Mouse (Mus musculus) MEL (cell line): ENCODE data around the gene Htt. TPM values are rescaled to one million over a fixed set of nuclear protein-coding genes. Genes with fewer than 3 reads are reported as not detected.

Source experiments
- DNase-seq: peaks from one replicate; pipeline ENCODE4 v3.0.0; 2011; ENCODE audit warnings: low read depth, low spot score
- H3K27ac ChIP-seq: 2 replicates; pipeline ENCODE4 v1.5.1; 2012; ENCODE audit warnings: low read depth, mild to moderate bottlenecking, control low read depth, low read length, moderate library complexity; ENCODE audit not compliant: control insufficient read depth
- H3K27me3 ChIP-seq, 2 experiments: fragments of 150-350 bp in 1 of 2; sonication (generic) in 1 of 2; 2 replicates each; pipeline ENCODE4 v1.6.1; 2012; ENCODE audit warnings: low read length in 2 of 2, mild to moderate bottlenecking in 2 of 2, improper control_type of control experiment in 1 of 2, moderate library complexity in 1 of 2; ENCODE audit not compliant: insufficient read depth in 2 of 2, control insufficient read depth in 1 of 2
- H3K36me3 ChIP-seq, 2 experiments: 2 replicates each; pipeline ENCODE4 v1.6.1; 2012 to 2014; ENCODE audit warnings: low read length in 2 of 2, improper control_type of control experiment in 1 of 2, inconsistent platforms in 1 of 2, mild to moderate bottlenecking in 1 of 2; ENCODE audit not compliant: insufficient read depth in 2 of 2, control insufficient read depth in 1 of 2
- H3K4me1 ChIP-seq, 2 experiments: fragments of 150-350 bp in 1 of 2; sonication (generic) in 1 of 2; 2 replicates each; pipeline ENCODE4 v1.6.1; 2012; ENCODE audit warnings: low read length in 2 of 2, improper control_type of control experiment in 1 of 2, mild to moderate bottlenecking in 1 of 2; ENCODE audit not compliant: insufficient read depth in 2 of 2, control insufficient read depth in 1 of 2
- H3K4me3 ChIP-seq, 2 experiments: fragments of 150-350 bp in 1 of 2; sonication (generic) in 1 of 2; 2 replicates each; pipeline ENCODE4 v1.5.1; 2012; ENCODE audit warnings: low read depth in 2 of 2, low read length in 2 of 2, mild to moderate bottlenecking in 2 of 2, moderate library complexity in 2 of 2, control low read depth in 1 of 2, improper control_type of control experiment in 1 of 2; ENCODE audit not compliant: control insufficient read depth in 1 of 2, insufficient read depth in 1 of 2
- H3K79me2 ChIP-seq: 2 replicates; pipeline ENCODE4 v1.6.1; 2012; ENCODE audit warnings: mild to moderate bottlenecking, low read length, moderate library complexity; ENCODE audit not compliant: control insufficient read depth, poor library complexity, insufficient read depth
- H3K9ac ChIP-seq: 2 replicates; pipeline ENCODE4 v1.6.1; 2012; ENCODE audit warnings: low read depth, mild to moderate bottlenecking, control low read depth, low read length, moderate library complexity; ENCODE audit not compliant: control insufficient read depth, poor library complexity, severe bottlenecking
- H3K9me3 ChIP-seq: fragments of 150-350 bp; sonication (generic); replicated peaks from 2 replicates; pipeline ENCODE4 v1.6.1; 2012; ENCODE audit warnings: mild to moderate bottlenecking, low read length, improper control_type of control experiment, moderate library complexity; ENCODE audit not compliant: insufficient read depth
- CHD1 ChIP-seq: IDR thresholded peaks from 2 replicates; pipeline ENCODE4 v1.6.1; 2012; ENCODE audit warnings: low read depth, mild to moderate bottlenecking, inconsistent platforms, low read length, improper control_type of control experiment
- CTCF ChIP-seq, 3 experiments: IDR thresholded peaks in 2 of 3; conservative IDR thresholded peaks in 1 of 3; 2 replicates each; pipeline ENCODE4 v1.5.1; 2011 to 2012; ENCODE audit warnings: low read length in 3 of 3, low read depth in 2 of 3, mild to moderate bottlenecking in 2 of 3, improper control_type of control experiment in 1 of 3, inconsistent platforms in 1 of 3, mixed read lengths in 1 of 3, moderate library complexity in 1 of 3; ENCODE audit not compliant: control insufficient read depth in 1 of 3, insufficient read depth in 1 of 3, poor library complexity in 1 of 3, severe bottlenecking in 1 of 3
- E2F4 ChIP-seq: IDR thresholded peaks from 2 replicates; pipeline ENCODE4 v1.6.1; 2011; ENCODE audit warnings: low read depth, low read length, improper control_type of control experiment, borderline replicate concordance
- ELF1 ChIP-seq: IDR thresholded peaks from 2 replicates; pipeline ENCODE4 v1.6.1; 2014; ENCODE audit warnings: low read depth, mild to moderate bottlenecking, inconsistent platforms, low read length, improper control_type of control experiment, moderate library complexity
- EP300 ChIP-seq, 2 experiments: IDR thresholded peaks; 2 replicates each; pipeline ENCODE4 v1.6.1; 2011; ENCODE audit warnings: improper control_type of control experiment in 2 of 2, low read length in 2 of 2, low read depth in 1 of 2, mild to moderate bottlenecking in 1 of 2
- ETS1 ChIP-seq: IDR thresholded peaks from 2 replicates; pipeline ENCODE4 v1.6.1; 2012; ENCODE audit warnings: low read depth, mild to moderate bottlenecking, inconsistent platforms, low read length, improper control_type of control experiment, moderate library complexity
- GATA1 ChIP-seq: IDR thresholded peaks from 2 replicates; pipeline ENCODE4 v1.6.1; 2011; ENCODE audit warnings: low read depth, low read length, improper control_type of control experiment
- JUND ChIP-seq: IDR thresholded peaks from 2 replicates; pipeline ENCODE4 v1.6.1; 2011; ENCODE audit warnings: low read depth, mild to moderate bottlenecking, improper control_type of control experiment, low read length
- KAT2A ChIP-seq: conservative IDR thresholded peaks from 2 replicates; pipeline ENCODE4 v1.6.1; 2012; ENCODE audit warnings: low read depth, low read length, improper control_type of control experiment, inconsistent platforms
- MAX ChIP-seq: IDR thresholded peaks from 2 replicates; pipeline ENCODE4 v1.6.1; 2011; ENCODE audit warnings: low read length, improper control_type of control experiment
- MAZ ChIP-seq: IDR thresholded peaks from 2 replicates; pipeline ENCODE4 v1.6.1; 2012; ENCODE audit warnings: low read depth, mild to moderate bottlenecking, inconsistent platforms, low read length, improper control_type of control experiment
- MXI1 ChIP-seq: IDR thresholded peaks from 2 replicates; pipeline ENCODE4 v1.6.1; 2011; ENCODE audit warnings: mild to moderate bottlenecking, low read depth, low read length, improper control_type of control experiment
- MYB ChIP-seq: IDR thresholded peaks from 2 replicates; pipeline ENCODE4 v1.6.1; 2011; ENCODE audit warnings: mild to moderate bottlenecking, low read depth, low read length, improper control_type of control experiment
- MYC ChIP-seq: IDR thresholded peaks from 2 replicates; pipeline ENCODE4 v1.6.1; 2011; ENCODE audit warnings: low read depth, mild to moderate bottlenecking, low read length, improper control_type of control experiment, moderate library complexity
- NRF1 ChIP-seq: IDR thresholded peaks from 2 replicates; pipeline ENCODE4 v1.6.1; 2014; ENCODE audit warnings: low read depth, mild to moderate bottlenecking, inconsistent platforms, low read length, improper control_type of control experiment, moderate library complexity; ENCODE audit not compliant: poor library complexity, insufficient read depth, severe bottlenecking
- POLR2A ChIP-seq, 2 experiments: IDR thresholded peaks; 2 replicates each; pipeline ENCODE4 v1.6.1; 2011 to 2012; ENCODE audit warnings: low read length in 2 of 2, mild to moderate bottlenecking in 2 of 2, control low read depth in 1 of 2, improper control_type of control experiment in 1 of 2, low read depth in 1 of 2, moderate library complexity in 1 of 2; ENCODE audit not compliant: control insufficient read depth in 1 of 2, insufficient read depth in 1 of 2, poor library complexity in 1 of 2
- POLR2AphosphoS2 ChIP-seq: IDR thresholded peaks from 2 replicates; pipeline ENCODE4 v1.6.1; 2011; ENCODE audit warnings: low read length, improper control_type of control experiment
- POLR2AphosphoS5 ChIP-seq: IDR thresholded peaks from 2 replicates; pipeline ENCODE4 v1.6.1; 2012; ENCODE audit warnings: low read depth, borderline replicate concordance, mild to moderate bottlenecking, inconsistent platforms, low read length, moderate library complexity, mixed read lengths
- RCOR1 ChIP-seq: IDR thresholded peaks from 2 replicates; pipeline ENCODE4 v1.6.1; 2012; ENCODE audit warnings: low read depth, mild to moderate bottlenecking, inconsistent platforms, low read length, improper control_type of control experiment
- SIN3A ChIP-seq: IDR thresholded peaks from 2 replicates; pipeline ENCODE4 v1.6.1; 2012; ENCODE audit warnings: low read length, improper control_type of control experiment, inconsistent platforms
- TAL1 ChIP-seq: IDR thresholded peaks from 2 replicates; pipeline ENCODE4 v1.6.1; 2012; ENCODE audit warnings: mild to moderate bottlenecking, inconsistent platforms, low read length, moderate library complexity, mixed read lengths
- TBP ChIP-seq: IDR thresholded peaks from 2 replicates; pipeline ENCODE4 v1.8.0; 2011; ENCODE audit warnings: low read depth, low read length, improper control_type of control experiment
- TCF12 ChIP-seq: IDR thresholded peaks from 2 replicates; pipeline ENCODE4 v1.6.1; 2014; ENCODE audit warnings: low read depth, mild to moderate bottlenecking, inconsistent platforms, low read length, improper control_type of control experiment, moderate library complexity
- UBTF ChIP-seq: IDR thresholded peaks from 2 replicates; pipeline ENCODE4 v1.6.1; 2012; ENCODE audit warnings: low read depth, mild to moderate bottlenecking, inconsistent platforms, low read length, improper control_type of control experiment, moderate library complexity, borderline replicate concordance; ENCODE audit not compliant: insufficient read depth
- USF1 ChIP-seq: IDR thresholded peaks from 2 replicates; pipeline ENCODE4 v1.6.1; 2014; ENCODE audit warnings: low read depth, mild to moderate bottlenecking, inconsistent platforms, low read length, improper control_type of control experiment, moderate library complexity
- USF2 ChIP-seq, 2 experiments: IDR thresholded peaks; 2 replicates each; pipeline ENCODE4 v1.6.1; 2011 to 2012; ENCODE audit warnings: improper control_type of control experiment in 2 of 2, low read length in 2 of 2, borderline replicate concordance in 1 of 2, inconsistent platforms in 1 of 2, low read depth in 1 of 2, mild to moderate bottlenecking in 1 of 2; ENCODE audit not compliant: insufficient read depth in 1 of 2
- ZC3H11A ChIP-seq: IDR thresholded peaks from 2 replicates; pipeline ENCODE4 v1.6.1; 2012; ENCODE audit warnings: low read depth, mild to moderate bottlenecking, inconsistent platforms, low read length, improper control_type of control experiment
- ZKSCAN1 ChIP-seq: IDR thresholded peaks from 2 replicates; pipeline ENCODE4 v1.6.1; 2012; ENCODE audit warnings: low read depth, mild to moderate bottlenecking, inconsistent platforms, low read length, improper control_type of control experiment, moderate library complexity
- ZMIZ1 ChIP-seq: IDR thresholded peaks from 2 replicates; pipeline ENCODE4 v1.6.1; 2012; ENCODE audit warnings: low read depth, mild to moderate bottlenecking, inconsistent platforms, low read length, improper control_type of control experiment, moderate library complexity
- ZNF384 ChIP-seq: IDR thresholded peaks from 2 replicates; pipeline ENCODE4 v1.6.1; 2012; ENCODE audit warnings: low read depth, mild to moderate bottlenecking, inconsistent platforms, low read length, improper control_type of control experiment
- polyA plus RNA-seq, 2 experiments: library from polyadenylated mRNA; stranded (reverse) in 1 of 2; unstranded in 1 of 2; fragments of >175 nt in 1 of 2; fragments of >200 nt in 1 of 2; gene quantifications; 2 replicates each; pipeline versions ENCODE4 v1.2.1 to v1.2.4; 2012; ENCODE audit warnings: low replicate concordance in 2 of 2, low read depth in 1 of 2; ENCODE audit not compliant: insufficient read length in 2 of 2, insufficient read depth in 1 of 2, missing spikeins in 1 of 2
- total RNA-seq: library from RNA; depleted of rRNA; stranded (reverse); fragments of 300-350 nt; gene quantifications from 2 replicates; pipeline ENCODE4 v1.2.3, GENCODE M21; 2012

The Htt gene
- total and polyA plus RNA-seq, 3 experiments, result 27.0 to 33.0 TPM; not detected in 1

DNA sequence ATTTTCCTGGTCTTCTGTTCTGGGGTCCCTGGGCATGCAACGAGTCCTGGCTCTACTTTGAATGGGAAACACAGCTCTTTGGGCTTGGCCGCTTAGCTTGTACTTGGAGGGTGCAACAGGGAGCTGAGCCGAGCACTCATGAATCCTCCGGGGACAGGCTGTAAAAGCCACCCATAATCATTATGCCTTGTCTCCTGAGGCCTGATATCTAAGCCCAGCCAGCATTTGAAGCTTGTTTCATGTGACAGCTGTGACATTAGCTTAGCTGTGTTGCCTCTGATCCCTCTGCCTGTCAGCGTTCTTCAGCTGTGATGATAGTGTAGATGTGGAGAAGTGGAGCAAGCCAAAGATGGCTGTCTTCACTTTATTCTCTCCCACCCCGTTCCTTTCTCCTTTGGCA, 193.0 kb downstream of the Htt start:
- H3K79me2 ChIP-seq, result peaks cover 4% of the 10 kb centered on the region
- peak; percentile 34 for DNase-seq
- no peak overlapping the region for H3K27ac ChIP-seq
- H3K4me3 ChIP-seq, result no peak overlapping the region
- peaks cover 28 to 30% of the 10 kb centered on the region in 2 experiments for H3K4me1 ChIP-seq
- H3K27me3 ChIP-seq, result no peaks in the 10 kb centered on the region
- H3K36me3 ChIP-seq, result peaks cover 0 to 14% of the 10 kb centered on the region in 2 experiments; a peak in 2 of 4 replicates
- no peak for TF ChIP-seq TBP
- TF ChIP-seq ZC3H11A, result no peak
- peak; percentile 50; the same call in 1 of the 2 replicates for TF ChIP-seq ETS1
- peak; percentile 56 for TF ChIP-seq SIN3A
- TF ChIP-seq USF2 (IDR thresholded peaks at IDR 0.05; ENCODE audit: borderline replicate concordance in 1 of 2, insufficient read depth in 1 of 2, low read depth in 1 of 2, low read length in 2 of 2), result no peak
- no peak for TF ChIP-seq USF1
- peak in 1 of 2 experiments; percentile 14; a peak in 1 of 4 replicates for TF ChIP-seq EP300 (IDR thresholded peaks at IDR 0.05; ENCODE audit: low read depth in 1 of 2, low read length in 2 of 2)
- no peak for TF ChIP-seq TCF12
- TF ChIP-seq KAT2A, result no peak
- TF ChIP-seq ZNF384, result no peak
- TF ChIP-seq MXI1, result peak; percentile 57; the same call in 1 of the 2 replicates
- H3K9ac ChIP-seq, result no peak overlapping the region
- no peaks in the 10 kb centered on the region for H3K9me3 ChIP-seq

DNA sequence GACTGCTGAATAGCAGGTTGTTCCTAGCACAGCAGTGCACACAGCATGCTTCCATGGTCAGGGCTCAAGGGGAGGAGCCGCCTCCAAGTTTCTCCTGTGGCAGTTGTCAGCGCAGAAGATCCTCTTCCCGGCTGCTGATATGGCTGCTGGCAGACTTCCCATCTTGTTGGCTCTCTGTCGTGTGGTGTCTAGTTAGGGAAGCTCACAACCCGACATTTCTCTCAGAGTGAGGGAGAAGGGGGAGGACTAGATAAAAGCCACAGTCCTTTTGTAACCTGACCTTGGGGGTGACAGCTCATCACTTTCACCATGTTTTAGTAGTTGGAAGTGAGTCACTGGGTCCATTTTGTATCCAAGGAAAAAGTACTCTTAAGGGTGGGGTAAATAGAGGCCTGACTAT, 194.1 kb downstream of the Htt start:
- Histone ChIP-seq H3K4me3 (no peak overlapping the region), H3K9me3 (no peaks in the 10 kb centered on the region), H3K27ac (peak overlapping the region; percentile 30), H3K27me3 (no peaks in the 10 kb centered on the region), H3K36me3 (peaks cover 0 to 14% of the 10 kb centered on the region in 2 experiments; a peak in 2 of 4 replicates), H3K9ac (no peak overlapping the region), H3K79me2 (no peaks in the 10 kb centered on the region), H3K4me1 (peaks cover 23 to 24% of the 10 kb centered on the region in 2 experiments)
- DNase-seq, result peak; percentile 97
- TF ChIP-seq MYB (peak; percentile 47; the same call in 1 of the 2 replicates), E2F4 (no peak), ELF1 (peak; percentile 69; the same call in 1 of the 2 replicates), CTCF (IDR thresholded peaks at IDR 0.05 in 2 of 3, conservative IDR thresholded peaks at IDR 0.05 in 1 of 3; ENCODE audit: control insufficient read depth in 1 of 3, insufficient read depth in 1 of 3, low read depth in 2 of 3, low read length in 3 of 3, poor library complexity in 1 of 3, severe bottlenecking in 1 of 3) (no peak), POLR2AphosphoS2 (no peak), POLR2A (IDR thresholded peaks at IDR 0.05; ENCODE audit: control insufficient read depth in 1 of 2, insufficient read depth in 1 of 2, low read depth in 1 of 2, low read length in 2 of 2, poor library complexity in 1 of 2) (no peak), GATA1 (peak; percentile 80), EP300 (IDR thresholded peaks at IDR 0.05; ENCODE audit: low read depth in 1 of 2, low read length in 2 of 2) (peak; percentile 83 to 88), TAL1 (peak; percentile 18; the same call in 1 of the 2 replicates), USF2 (IDR thresholded peaks at IDR 0.05; ENCODE audit: borderline replicate concordance in 1 of 2, insufficient read depth in 1 of 2, low read depth in 1 of 2, low read length in 2 of 2) (no peak), POLR2AphosphoS5 (no peak), CHD1 (no peak), KAT2A (no peak), TBP (0 out of 2 replicates have a peak, but pooled peaks have one; percentile 38), ZKSCAN1 (no peak), ZMIZ1 (no peak), MAX (0 out of 2 replicates have a peak, but pooled peaks have one; percentile 8), UBTF (no peak), SIN3A (peak; percentile 83), MXI1 (peak; percentile 79), ZC3H11A (no peak), RCOR1 (peak; percentile 72), MYC (peak; percentile 47; the same call in 1 of the 2 replicates), MAZ (peak; percentile 87), NRF1 (peak; percentile 17; the same call in 1 of the 2 replicates), JUND (no peak; the same call in 1 of the 2 replicates)
